Mouse (Mus musculus) brain, embryonic 14.5 days (tissue): Measurements from ENCODE around the gene Dusp7.

Source experiments
- CTCF ChIP-seq: fragments of 200-500 bp; IDR thresholded peaks from 2 replicates; pipeline ENCODE4 v1.5.1; 2012; ENCODE audit warnings: inconsistent platforms, mild to moderate bottlenecking, moderate library complexity, borderline replicate concordance; ENCODE audit not compliant: insufficient read depth, insufficient read length; ENCODE audit errors: extremely low read depth
- POLR2A ChIP-seq: fragments of 200-500 bp; IDR thresholded peaks from 2 replicates; pipeline ENCODE4 v1.6.1; 2012; ENCODE audit warnings: mild to moderate bottlenecking, inconsistent platforms, borderline replicate concordance; ENCODE audit not compliant: poor library complexity, insufficient read depth, insufficient read length, severe bottlenecking; ENCODE audit errors: extremely low read depth

GRCm38 (mm10) chr9:106322497-106322896 lies 45.9 kb upstream of the Dusp7 start:
- no peak for TF ChIP-seq POLR2A
- TF ChIP-seq CTCF, result no peak
